Comparison of ENCODE assay signal across 8 mouse cellular contexts in genomic region chr10:98913961-98914809, GRCm38 (mm10). TPM values are rescaled to one million over a fixed set of nuclear protein-coding genes. Genes with fewer than 3 reads are reported as not detected.
DNase-seq lines count a peak whose midpoint lies in the region; ATAC-seq lines count a peak whose summit lies in the region.

TSS of gene Atp2b1 (plus strand) at chr10:98914406.

- H3K4me1 ChIP-seq in megakaryocyte, embryonic 14.5 days: peaks cover 18% of the 10 kb centered on the region

- no peaks in the 10 kb centered on the region for H3K9me3 ChIP-seq in megakaryocyte, embryonic 14.5 days

- peak; percentile 75 for ATAC-seq in common myeloid progenitor, adult 5-6 weeks (replicated peaks; ENCODE audit: low read depth, poor library complexity, severe bottlenecking)

- peak; percentile 97 for DNase-seq in ZHBTc4 (ENCODE audit: low read depth, low spot score)
- DNase-seq in gastrocnemius, adult 8-10 months (ENCODE audit: low spot score in 2 of 2): peak; percentile 87 to 93
- DNase-seq in hindlimb bud, embryonic 11.5 days (ENCODE audit: extremely low spot score, low read depth, low spot score): peak; percentile 52
- peak; percentile 78 to 94 for DNase-seq in left cerebral cortex, adult 8-10 months (ENCODE audit: low spot score in 2 of 2)
- peak; percentile 97 for DNase-seq in right cerebral cortex, postnatal 10 days (ENCODE audit: low spot score in 2 of 2)
- DNase-seq in urinary bladder, postnatal 25 days (ENCODE audit: low spot score): peak; percentile 96

- H3K36me3 ChIP-seq in megakaryocyte, embryonic 14.5 days (replicated peaks; ENCODE audit: low read length): no peaks in the 10 kb centered on the region

- H3K4me3 ChIP-seq in megakaryocyte, embryonic 14.5 days (replicated peaks): peak within 1 kb of the TSS; percentile 100

- H3K27me3 ChIP-seq in megakaryocyte, embryonic 14.5 days (replicated peaks): peaks cover 2% of the 10 kb centered on the region

RNA-seq across cellular contexts. Expression of gene Atp2b1, which starts in this region (rescaled TPM):
- total RNA-seq in common myeloid progenitor, adult 5-6 weeks (2017): 32.4 and 55.2 TPM in 2 replicates
- 10 to 100 TPM; 61.9 to 75.9 (median 73.7) TPM for total RNA-seq in gastrocnemius, adult 8-10 months (2022)
- total RNA-seq in left cerebral cortex, adult 8-10 months (2022): 100 to 1,000 TPM; 728 to 813 (median 766) TPM
- 3.2 and 5.4 TPM in 2 replicates for polyA plus RNA-seq in megakaryocyte, embryonic 14.5 days (2012; ENCODE audit: insufficient read depth, low replicate concordance)

Comparison
In these comparisons a context has a peak if more than half of its experiments do, and no peak if none do; other contexts are left out.
1. Peak in every context shown above with its lines: DNase-seq, ATAC-seq and H3K4me3 ChIP-seq.
2. RNA of gene Atp2b1 (total RNA-seq): 728 to 813 TPM in left cerebral cortex, adult 8-10 months; 61.9 to 75.9 TPM in gastrocnemius, adult 8-10 months and 32.4 to 55.2 TPM in common myeloid progenitor, adult 5-6 weeks; every median in the first group is over 4 times any median in the second.